Mouse (Mus musculus) testis, adult 2 months (tissue): ENCODE results near the gene Slc5a10. TPM values are rescaled to one million over a fixed set of nuclear protein-coding genes. Genes with fewer than 3 reads are reported as not detected.

ENCODE experiments used
- H3K27ac ChIP-seq: fragments of 200-500 bp; 2 replicates; pipeline ENCODE4 v1.5.1; 2012; ENCODE audit warnings: low read depth, low read length; ENCODE audit not compliant: control insufficient read depth, insufficient read depth
- H3K27me3 ChIP-seq: fragments of 200-500 bp; 2 replicates; pipeline ENCODE4 v1.6.1; 2012; ENCODE audit warnings: mild to moderate bottlenecking, low read length, moderate library complexity; ENCODE audit not compliant: control insufficient read depth, insufficient read depth
- H3K36me3 ChIP-seq: fragments of 200-500 bp; 2 replicates; pipeline ENCODE4 v1.6.1; 2012; ENCODE audit warnings: mild to moderate bottlenecking, low read length; ENCODE audit not compliant: control insufficient read depth, insufficient read depth
- H3K4me1 ChIP-seq: fragments of 200-500 bp; 2 replicates; pipeline ENCODE4 v1.6.1; 2012; ENCODE audit warnings: low read length; ENCODE audit not compliant: control insufficient read depth, insufficient read depth
- H3K4me3 ChIP-seq: fragments of 200-500 bp; 2 replicates; pipeline ENCODE4 v1.5.1; 2012; ENCODE audit warnings: low read depth, mild to moderate bottlenecking, low read length, moderate library complexity, mixed read lengths; ENCODE audit not compliant: control insufficient read depth
- CTCF ChIP-seq: fragments of 200-500 bp; IDR thresholded peaks from 2 replicates; pipeline ENCODE4 v1.5.1; 2012; ENCODE audit warnings: low read depth, mild to moderate bottlenecking, inconsistent platforms, low read length, moderate library complexity; ENCODE audit not compliant: control insufficient read depth, insufficient read depth, insufficient replicate concordance
- POLR2A ChIP-seq: fragments of 200-500 bp; IDR thresholded peaks from 2 replicates; pipeline ENCODE4 v1.6.1; 2012; ENCODE audit warnings: low read depth, mild to moderate bottlenecking, inconsistent platforms, low read length, moderate library complexity; ENCODE audit not compliant: control insufficient read depth
- polyA plus RNA-seq: library from polyadenylated mRNA; depleted of rRNA; stranded (reverse); fragments of >200 nt; gene quantifications from 2 replicates; pipeline ENCODE4 v1.2.3, GENCODE M21; 2012; rRNA removed

Slc5a10 gene
- polyA plus RNA-seq, result 0.27 and 0.31 TPM in 2 replicates

DNA sequence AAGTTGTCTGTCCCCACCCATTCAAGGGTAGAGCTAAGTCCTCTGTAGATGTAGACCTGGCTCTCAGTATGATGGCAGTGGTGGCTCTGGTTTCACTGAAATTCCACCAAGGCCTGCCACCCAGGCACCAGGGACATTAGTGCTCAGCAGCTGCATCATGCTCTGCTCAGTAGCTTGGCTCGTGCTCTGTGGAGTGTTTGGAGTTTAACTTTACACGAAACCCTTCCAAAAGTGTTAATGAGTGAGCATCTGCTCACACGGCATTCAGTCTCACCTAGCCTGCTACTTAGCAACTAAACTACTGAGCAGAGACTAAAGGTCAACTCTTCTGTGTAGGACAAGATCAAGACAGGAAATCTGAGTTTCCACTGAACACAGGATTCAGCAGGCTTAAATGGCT lies at the start of gene Slc5a10:
Gene Slc5a10 (minus strand): TSS at position 191 of the 400 bp plus-strand sequence.
- TF ChIP-seq CTCF (no peak), POLR2A (no peak)
- Histone ChIP-seq H3K4me1 (no peaks in the 10 kb centered on the region), H3K4me3 (no peak within 1 kb of the TSS)

DNA sequence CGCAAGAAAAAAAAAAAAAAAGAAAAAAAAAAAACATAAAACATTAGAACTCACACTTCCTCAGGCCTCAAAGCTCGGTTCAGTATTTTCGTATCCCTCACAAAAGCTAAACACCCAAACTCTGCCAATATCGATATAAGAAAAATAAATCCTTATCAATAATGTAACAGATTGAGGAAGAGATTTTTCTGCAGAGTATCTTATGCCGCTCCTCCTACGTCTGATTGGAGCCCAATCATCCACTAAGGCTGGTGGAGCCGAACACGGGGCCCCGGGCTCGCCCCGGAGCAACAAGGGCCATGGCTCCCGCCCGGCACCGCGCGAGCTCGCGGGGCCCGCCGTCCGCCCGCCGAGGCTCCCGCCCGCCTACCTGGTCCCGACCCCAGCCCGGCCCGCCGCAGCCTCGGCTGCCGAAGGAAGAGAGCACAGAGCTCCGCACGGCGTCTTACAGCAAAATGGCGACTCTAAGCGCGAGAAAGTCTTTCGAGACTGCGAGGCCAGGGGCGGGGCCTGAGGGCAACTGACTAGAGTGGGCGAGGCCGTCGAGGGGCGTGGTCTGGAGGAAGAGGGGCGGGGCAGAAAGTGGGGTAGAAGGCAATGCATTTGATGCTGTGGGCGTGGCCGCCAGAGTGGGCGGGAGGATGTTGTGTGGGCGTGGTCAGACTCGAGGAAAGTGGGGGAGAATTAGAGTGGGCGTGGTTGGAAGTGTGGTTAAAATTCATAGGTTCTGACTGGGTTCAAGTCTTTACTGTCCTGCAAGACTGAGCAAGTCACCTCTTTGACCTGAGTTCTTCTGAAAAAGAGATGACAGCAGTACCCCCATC lies 41.2 kb upstream of the Slc5a10 start, which contains the start of gene Prpsap2:
Gene Prpsap2 (minus strand): TSS at position 505 of the 824 bp plus-strand sequence.
- TF ChIP-seq POLR2A (peak; percentile 90), CTCF (no peak)
- peak within 1 kb of the TSS; percentile 89 for H3K4me3 ChIP-seq
- H3K36me3 ChIP-seq, result peaks cover 2% of the 10 kb centered on the region
- H3K27ac ChIP-seq, result peak within 1 kb of the TSS; percentile 89
- no peaks in the 10 kb centered on the region for H3K27me3 ChIP-seq
- peaks cover 2% of the 10 kb centered on the region; the same call in 1 of the 2 replicates for H3K4me1 ChIP-seq

More for the DNA sequence above, at the start of gene Slc5a10:
- H3K27ac ChIP-seq, result no peak within 1 kb of the TSS
- H3K36me3 ChIP-seq, result no peaks in the 10 kb centered on the region
- H3K27me3 ChIP-seq, result no peaks in the 10 kb centered on the region

DNA sequence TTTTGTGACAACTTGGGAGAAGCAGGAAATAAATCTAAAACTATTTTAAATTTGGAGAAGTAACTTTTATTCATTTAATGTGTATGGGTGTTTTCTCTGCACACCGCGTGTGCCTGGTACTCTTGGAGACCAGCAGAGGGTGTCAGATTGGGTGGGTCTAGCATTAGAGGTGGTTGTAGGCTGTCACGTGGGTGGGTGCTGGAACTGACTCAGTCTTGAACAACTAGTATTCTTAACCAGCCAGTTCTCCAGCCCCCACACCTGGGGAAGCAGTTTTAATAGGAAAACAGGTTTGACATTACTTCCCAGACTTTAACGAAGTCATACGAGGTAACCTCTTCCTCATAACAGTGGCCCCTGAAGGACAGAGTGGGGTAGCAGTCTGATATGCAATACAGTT lies 39.9 kb upstream of the Slc5a10 start:
- Histone ChIP-seq H3K4me3 (no peak overlapping the region), H3K27me3 (no peaks in the 10 kb centered on the region), H3K36me3 (peaks cover 2% of the 10 kb centered on the region), H3K27ac (no peak overlapping the region), H3K4me1 (peaks cover 2% of the 10 kb centered on the region; the same call in 1 of the 2 replicates)
- TF ChIP-seq POLR2A (no peak), CTCF (no peak)

DNA sequence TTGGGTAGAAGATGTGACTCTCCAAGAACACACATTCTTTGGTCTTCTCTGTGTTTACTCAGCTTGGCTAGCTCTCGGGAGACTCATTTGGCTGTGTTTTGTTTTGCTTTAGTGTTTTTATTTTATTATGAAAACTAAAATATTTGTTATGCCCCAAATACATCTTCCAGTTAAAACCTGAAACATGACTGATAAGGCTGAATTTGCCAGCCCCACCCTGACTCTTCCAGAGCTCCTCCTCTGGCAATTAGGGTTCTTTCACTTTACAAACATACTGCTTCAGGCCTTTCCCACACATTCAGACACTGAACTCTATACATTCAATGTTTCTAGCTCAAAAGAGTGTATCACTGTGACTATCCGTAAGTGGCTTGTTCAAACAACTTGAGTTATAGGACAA lies 36.5 kb upstream of the Slc5a10 start:
- H3K4me1 ChIP-seq, result peaks cover 2% of the 10 kb centered on the region; the same call in 1 of the 2 replicates
- H3K27ac ChIP-seq, result no peak overlapping the region
- TF ChIP-seq CTCF, result no peak
- no peak for TF ChIP-seq POLR2A
- no peak overlapping the region for H3K4me3 ChIP-seq
- H3K27me3 ChIP-seq, result no peaks in the 10 kb centered on the region
- H3K36me3 ChIP-seq, result peaks cover 2% of the 10 kb centered on the region

DNA sequence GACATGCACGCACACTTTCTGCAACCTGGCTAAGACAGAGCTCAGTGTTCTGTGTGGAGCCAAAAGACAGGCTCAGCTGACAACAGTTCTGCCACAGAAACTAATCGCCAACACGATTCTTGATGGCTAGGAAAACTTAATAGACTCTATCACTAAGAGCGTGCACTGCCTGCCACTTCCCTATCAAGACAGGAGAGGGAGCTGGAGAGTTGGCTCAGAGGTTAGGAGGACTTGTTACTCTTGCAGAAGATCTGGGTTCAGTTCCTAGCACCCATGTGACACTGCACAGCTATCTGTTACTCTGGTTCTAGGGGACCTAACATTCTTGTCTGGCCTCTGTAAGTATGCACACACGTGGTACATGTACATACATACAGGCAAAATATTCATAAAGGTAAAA lies 31.0 kb upstream of the Slc5a10 start:
- Histone ChIP-seq H3K4me3 (no peak overlapping the region), H3K36me3 (no peaks in the 10 kb centered on the region; the same call in none of the 2 replicates), H3K27ac (no peak overlapping the region), H3K4me1 (no peaks in the 10 kb centered on the region), H3K27me3 (no peaks in the 10 kb centered on the region)
- peak; percentile 15; the same call in 1 of the 2 replicates for TF ChIP-seq CTCF
- no peak for TF ChIP-seq POLR2A

DNA sequence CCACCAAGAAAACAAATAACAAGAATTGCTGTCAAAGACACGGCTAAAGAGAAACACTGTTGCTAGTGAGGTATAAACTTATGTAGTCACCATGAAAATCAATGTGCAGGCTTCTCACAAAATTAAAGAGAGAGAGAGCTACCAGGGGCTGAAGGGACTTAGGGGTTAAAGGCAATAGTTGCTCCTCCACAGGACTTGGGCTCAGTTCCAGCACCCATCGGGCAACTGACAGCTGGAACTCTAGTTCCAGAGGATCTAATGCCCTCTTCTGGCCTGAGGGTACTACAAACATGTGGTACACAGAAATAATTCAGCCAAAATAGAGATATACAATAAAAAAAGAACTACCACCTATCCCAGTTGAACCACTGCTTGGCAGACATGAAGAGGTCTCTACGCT lies 26.5 kb upstream of the Slc5a10 start:
- H3K4me1 ChIP-seq, result no peaks in the 10 kb centered on the region
- no peak overlapping the region for H3K27ac ChIP-seq
- no peaks in the 10 kb centered on the region for H3K27me3 ChIP-seq
- H3K36me3 ChIP-seq, result no peaks in the 10 kb centered on the region; the same call in none of the 2 replicates
- TF ChIP-seq CTCF (no peak), POLR2A (no peak)
- H3K4me3 ChIP-seq, result no peak overlapping the region

DNA sequence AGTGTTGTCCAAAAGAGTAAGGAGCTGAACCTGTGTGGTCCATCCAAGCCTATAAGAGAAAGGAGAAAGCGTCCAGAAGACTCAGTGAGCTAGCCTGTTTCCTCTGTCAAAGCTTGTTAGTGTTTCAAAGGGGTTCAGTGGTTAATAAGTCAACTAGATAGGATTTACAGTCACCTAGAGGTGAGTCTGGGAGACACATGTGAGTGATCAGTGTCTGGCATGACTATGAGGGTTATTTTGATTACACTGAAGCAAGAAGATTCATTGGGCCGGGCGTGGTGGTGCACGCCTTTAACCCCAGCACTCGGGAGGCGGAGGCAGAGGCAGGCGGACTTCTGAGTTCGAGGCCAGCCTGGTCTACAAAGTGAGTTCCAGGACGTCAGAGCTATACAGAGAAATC lies 25.2 kb upstream of the Slc5a10 start:
- no peaks in the 10 kb centered on the region; the same call in 1 of the 2 replicates for H3K36me3 ChIP-seq
- TF ChIP-seq CTCF, result no peak
- TF ChIP-seq POLR2A, result no peak

More for the DNA sequence above, 25.2 kb upstream of the Slc5a10 start:
- H3K4me1 ChIP-seq, result no peaks in the 10 kb centered on the region
- no peak overlapping the region for H3K27ac ChIP-seq
- H3K27me3 ChIP-seq, result no peaks in the 10 kb centered on the region
- H3K4me3 ChIP-seq, result no peak overlapping the region
